Mouse (Mus musculus): ENCODE data around the gene Tubgcp3.
"Not testable (repeated sequence)": the region's sequence is repeated elsewhere in the genome, so short reads cannot be mapped to it uniquely, and the experiment has no call there.

Tubgcp3 gene

DNA sequence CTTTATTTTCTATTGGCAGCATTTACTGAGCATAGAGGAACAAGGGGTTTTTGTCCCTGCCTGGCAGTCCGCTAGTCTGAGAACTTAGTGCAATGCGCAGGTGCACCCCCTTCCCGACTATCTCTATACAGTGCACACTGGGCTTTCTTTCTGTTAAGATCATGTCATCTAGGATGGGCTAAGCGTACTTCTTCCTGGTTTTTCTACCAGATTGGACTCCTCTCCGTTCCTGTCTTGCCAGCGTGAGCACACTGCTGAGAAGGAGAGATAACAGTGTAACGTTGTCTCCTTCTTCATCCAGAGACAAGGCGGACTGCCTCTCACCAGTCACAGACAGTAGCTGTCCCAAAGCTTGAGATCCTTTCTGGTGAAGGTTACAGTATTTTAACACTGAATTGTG, 27.7 kb downstream of the Tubgcp3 start:
- DNase-seq (ENCODE audit: low spot score in 2 of 2): no peak

DNA sequence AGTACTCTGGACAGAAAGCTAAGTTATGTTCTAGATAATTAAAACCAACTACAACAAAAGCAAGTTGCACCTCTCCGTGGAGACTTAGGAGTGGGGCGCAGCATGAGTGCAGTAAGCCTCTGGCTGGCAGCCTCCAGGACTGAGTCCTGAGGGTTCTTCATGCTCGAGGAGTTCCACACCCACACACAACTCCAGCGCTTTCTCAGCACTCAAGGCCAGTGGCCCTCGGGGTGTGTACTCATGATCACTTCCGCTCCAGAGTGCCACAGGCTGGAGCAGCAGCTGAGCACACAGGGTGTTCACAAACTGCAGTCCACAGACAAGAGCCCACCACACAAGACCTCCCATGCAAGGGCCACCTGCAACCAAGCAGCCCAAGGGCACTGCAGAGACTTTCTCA, 30.5 kb downstream of the Tubgcp3 start:
- DNase-seq (ENCODE audit: low spot score in 2 of 2): no peak

- DNase-seq (ENCODE audit: low spot score in 2 of 2): no peak
Observed at GRCm38 (mm10) chr8:12638446-12638845, 33.6 kb downstream of the Tubgcp3 start.

DNA sequence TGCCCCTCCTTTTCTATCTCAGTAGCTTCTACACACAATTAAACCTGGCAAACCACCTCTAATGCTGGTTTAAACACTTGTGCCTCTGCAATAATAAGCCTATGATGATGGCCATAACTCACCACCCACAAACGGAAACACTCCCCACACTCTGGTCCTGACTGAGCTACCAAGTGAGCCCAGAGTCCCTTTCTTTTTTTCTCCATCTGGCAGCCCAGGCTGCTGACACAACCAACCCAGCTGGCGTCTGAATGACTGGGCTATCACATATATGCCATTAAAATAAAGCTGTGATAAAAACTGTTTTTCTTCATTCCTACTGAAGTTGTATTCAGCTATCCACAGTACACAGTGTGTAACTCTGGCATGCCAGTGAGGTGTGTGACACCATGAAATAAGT, 36.7 kb downstream of the Tubgcp3 start:
- no peak for DNase-seq (ENCODE audit: low spot score in 2 of 2)

DNA sequence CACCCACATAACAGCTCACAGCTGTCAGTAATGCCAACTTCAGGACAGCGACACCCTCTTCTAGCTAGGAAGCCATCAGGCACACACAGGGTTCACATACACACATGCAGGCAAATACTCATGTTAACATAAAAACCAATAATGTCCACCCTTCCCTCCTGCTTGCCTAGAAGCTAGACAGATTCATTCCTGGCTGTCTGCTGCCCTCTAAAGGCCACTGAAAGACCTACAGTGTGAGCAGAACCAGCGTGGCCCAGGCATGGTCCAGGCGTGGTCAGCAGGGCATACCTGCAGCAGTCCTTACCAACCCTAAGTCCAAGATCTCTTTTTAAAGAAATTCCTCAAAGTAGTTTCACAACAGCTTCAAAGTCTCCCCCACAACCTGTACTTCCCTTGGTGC, 43.0 kb downstream of the Tubgcp3 start:
- DNase-seq (ENCODE audit: low spot score in 2 of 2): peak in 1 of 2 experiments; percentile 51

DNA sequence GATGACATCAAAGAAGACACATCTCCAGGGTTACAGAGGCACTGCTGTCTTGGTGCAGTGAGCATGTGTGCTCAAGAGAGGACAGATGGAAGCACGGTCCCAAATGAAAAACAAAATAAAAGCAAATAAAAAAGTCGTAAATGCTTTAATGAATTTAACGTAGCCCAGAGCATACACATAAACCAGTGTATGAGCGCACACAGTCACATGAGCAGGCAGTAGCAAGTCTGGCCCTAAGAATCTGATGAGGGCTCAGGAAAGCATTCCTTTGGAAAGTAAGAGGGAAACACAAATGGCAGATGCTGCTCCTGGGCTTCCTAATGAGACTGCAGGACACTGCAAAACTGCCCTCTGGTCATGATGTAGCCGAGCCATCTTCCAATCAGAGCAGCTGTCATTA, 46.2 kb downstream of the Tubgcp3 start:
- DNase-seq (ENCODE audit: low spot score in 2 of 2): no peak

GRCm38 (mm10) chr8:12621550-12622222, 50.4 kb downstream of the Tubgcp3 start:
- DNase-seq (ENCODE audit: low spot score in 2 of 2): no peak

- not testable (repeated sequence) for DNase-seq (ENCODE audit: low spot score in 2 of 2)
Observed at GRCm38 (mm10) chr8:12617369-12617768, 54.7 kb downstream of the Tubgcp3 start.

DNA sequence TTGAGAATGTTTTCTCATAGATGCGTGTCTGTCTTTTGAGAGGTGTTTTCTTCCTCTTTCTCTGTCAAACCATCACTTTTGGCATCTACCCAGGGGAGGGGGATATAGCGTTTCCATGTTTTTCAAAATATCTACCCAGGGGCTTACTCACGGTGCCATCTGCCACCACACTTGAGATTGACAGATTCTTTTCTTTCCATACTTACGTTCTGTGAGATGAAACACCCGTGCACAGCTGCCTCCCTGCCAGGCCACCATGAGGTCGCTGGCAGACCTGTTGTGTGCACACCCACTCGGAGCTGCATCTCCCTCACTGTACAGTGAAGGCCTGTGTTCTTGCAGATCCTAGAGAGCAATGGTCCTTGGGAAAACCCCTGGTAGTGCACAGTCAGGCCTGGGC, 58.8 kb downstream of the Tubgcp3 start:
- DNase-seq (ENCODE audit: low spot score in 2 of 2): no peak

- DNase-seq (ENCODE audit: low spot score in 2 of 2): no peak
Observed at GRCm38 (mm10) chr8:12609752-12610449, 62.1 kb downstream of the Tubgcp3 start.

GRCm38 (mm10) chr8:12608810-12609209, 63.2 kb downstream of the Tubgcp3 start:
- DNase-seq (ENCODE audit: low spot score in 2 of 2): no peak

- DNase-seq (ENCODE audit: low spot score in 2 of 2): peak; percentile 65 to 80
Observed at GRCm38 (mm10) chr8:12607223-12607622, 64.8 kb downstream of the Tubgcp3 start.

DNA sequence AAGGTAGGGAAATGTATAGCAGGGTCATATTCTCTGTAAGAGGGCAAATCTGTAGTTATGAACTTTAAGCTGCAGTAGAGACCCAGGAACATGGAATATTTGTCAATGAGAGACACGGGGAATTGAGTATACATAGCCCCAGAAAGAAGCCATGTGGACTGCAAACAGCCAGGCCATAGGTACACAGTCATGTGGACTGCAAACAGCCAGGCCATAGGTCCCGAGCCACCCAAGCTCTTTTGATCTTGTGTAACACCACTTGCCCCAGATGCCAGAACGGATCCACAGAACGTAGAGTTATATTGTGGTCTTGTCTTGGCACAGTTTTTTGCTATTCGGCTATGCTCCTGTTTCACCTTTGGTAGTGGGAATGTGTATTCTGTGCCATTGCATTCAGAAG, 88.3 kb downstream of the Tubgcp3 start:
- DNase-seq (ENCODE audit: low spot score in 2 of 2): no peak

GRCm38 (mm10) chr8:12579339-12579999, 92.6 kb downstream of the Tubgcp3 start:
- DNase-seq (ENCODE audit: low spot score in 2 of 2): not testable (repeated sequence)

- DNase-seq (ENCODE audit: low spot score in 2 of 2): no peak
Observed at GRCm38 (mm10) chr8:12576739-12577138, 95.3 kb downstream of the Tubgcp3 start.

GRCm38 (mm10) chr8:12576003-12576402, 96.0 kb downstream of the Tubgcp3 start:
- DNase-seq (ENCODE audit: low spot score in 2 of 2): no peak

- DNase-seq (ENCODE audit: low spot score in 2 of 2): no peak
Observed at GRCm38 (mm10) chr8:12572814-12573534, 99.1 kb downstream of the Tubgcp3 start, which contains the start of gene Spaca7. Gene Spaca7, plus strand, starts transcription at chr8:12573029.

DNA sequence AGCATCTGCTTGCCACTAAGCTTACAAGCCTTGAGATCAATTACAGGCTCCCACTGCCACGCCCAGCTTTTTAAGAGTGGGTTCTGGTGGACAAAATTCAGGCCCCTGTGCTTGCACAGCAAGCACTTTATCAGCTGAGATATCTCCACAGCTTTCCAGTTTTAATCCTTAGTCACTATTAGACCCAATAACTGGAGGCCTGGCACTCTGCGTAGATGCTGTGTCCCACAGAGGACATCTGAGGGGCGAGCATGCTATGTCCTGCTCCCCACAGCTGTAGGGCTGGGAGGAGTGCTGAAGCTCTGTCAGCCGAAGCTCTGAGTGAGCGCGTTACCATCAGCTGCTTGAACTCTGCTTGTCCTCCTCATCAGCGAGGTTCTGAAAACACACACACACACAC, 105.5 kb downstream of the Tubgcp3 start:
- DNase-seq (ENCODE audit: low spot score in 2 of 2): no peak

- DNase-seq (ENCODE audit: low spot score in 2 of 2): no peak
Observed at GRCm38 (mm10) chr8:12565488-12565887, 106.6 kb downstream of the Tubgcp3 start.

DNA sequence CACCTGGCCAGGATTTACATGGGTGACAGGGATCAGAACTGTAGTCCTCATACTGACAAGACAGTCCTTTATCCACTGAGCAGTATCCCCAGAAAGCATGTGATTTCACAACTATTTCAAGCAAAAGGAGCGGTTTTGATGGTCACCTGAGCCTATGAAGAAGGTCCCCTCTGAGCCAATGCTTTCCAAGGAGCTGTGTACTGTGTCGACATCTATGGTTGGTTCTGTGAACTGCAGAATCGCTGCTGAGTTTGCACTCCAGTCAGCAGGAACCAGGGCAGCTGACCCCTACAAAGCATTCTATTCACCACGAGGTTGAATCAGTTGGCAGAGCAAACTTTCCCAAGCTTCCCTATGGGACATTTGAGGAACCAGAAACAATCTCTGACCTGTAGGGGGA, 107.7 kb downstream of the Tubgcp3 start:
- DNase-seq (ENCODE audit: low spot score in 2 of 2): peak in 1 of 2 experiments; percentile 47
